Mouse (Mus musculus): ENCODE measurements around the gene Tsr3. TPM values are rescaled to one million over a fixed set of nuclear protein-coding genes. Genes with fewer than 3 reads are reported as not detected.
A peak's percentile ranks its signal among the peaks of the same experiment; 100 is the strongest.

Gene Tsr3
- 60.3 and 64.9 TPM in 2 replicates for polyA plus RNA-seq (2014; fragmentation: Nextera tagmentation; extraction: Ambion mirVana)

DNA sequence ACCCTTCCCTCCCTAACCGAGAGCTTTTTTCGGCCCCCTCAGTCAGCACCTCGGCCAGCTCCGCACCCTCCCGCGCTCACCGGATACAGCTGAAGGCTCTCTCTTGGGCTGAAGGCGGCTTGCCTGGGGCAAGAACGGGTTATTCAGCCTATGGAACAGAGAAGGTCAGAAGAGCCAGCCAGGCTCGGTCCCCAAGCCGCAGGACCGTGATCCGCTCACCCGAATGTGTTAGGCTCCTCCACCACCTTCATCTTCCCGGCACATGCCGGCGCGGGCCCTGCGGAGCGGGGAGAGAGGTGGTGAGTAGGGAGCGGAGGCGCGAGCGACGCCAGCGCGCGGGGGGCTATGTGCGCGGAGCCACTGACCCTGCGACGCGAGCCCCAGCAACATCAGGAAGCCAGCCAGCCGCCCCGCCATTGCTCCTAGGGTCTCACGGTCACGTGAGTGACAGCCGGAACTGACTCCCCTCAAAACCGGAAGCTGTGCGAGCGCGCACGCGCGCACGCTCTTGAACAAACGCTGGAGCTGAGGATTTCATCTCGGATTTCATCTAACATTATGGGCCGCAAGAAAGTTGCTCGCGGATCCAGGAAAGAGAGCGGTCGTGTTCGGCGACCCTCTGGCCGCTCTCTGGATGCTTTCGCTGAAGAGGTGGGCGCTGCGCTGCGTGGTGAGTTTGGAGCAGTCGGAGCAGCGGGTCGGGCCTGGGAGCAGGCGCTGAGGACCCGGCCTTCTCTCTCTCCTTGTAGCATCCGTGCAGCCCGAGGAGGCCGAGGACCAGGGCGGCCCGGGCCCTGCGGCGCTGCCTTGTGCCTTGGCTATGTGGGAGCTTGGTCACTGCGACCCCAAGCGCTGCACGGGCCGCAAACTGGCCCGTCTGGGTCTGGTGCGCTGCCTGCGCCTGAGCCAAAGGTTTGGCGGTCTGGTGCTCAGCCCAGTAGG lies at the start of gene Tsr3, which contains the start of gene Gnptg:
Tsr3 (plus strand) TSS at position 476 of the 942 bp plus-strand sequence.
Gnptg (minus strand) TSS at position 430 of the 942 bp plus-strand sequence.
- peak; percentile 82 for ATAC-seq (ENCODE audit: low FRiP score)
- Histone ChIP-seq H3K27me3 (ENCODE audit: control insufficient read depth, insufficient read depth, low read length) (no peaks in the 10 kb centered on the region), H3K9ac (ENCODE audit: low read depth, low read length) (peak within 1 kb of the TSS; percentile 99), H3K4me3 (ENCODE audit: low read depth, low read length) (peak within 1 kb of the TSS; percentile 100), H3K36me3 (ENCODE audit: control insufficient read depth, insufficient read depth, low read length) (peaks cover 8% of the 10 kb centered on the region), H3K9me3 (ENCODE audit: control insufficient read depth, low read length) (no peaks in the 10 kb centered on the region), H3K4me1 (replicated peaks; ENCODE audit: control insufficient read depth, insufficient read depth, low read length) (peaks cover 7% of the 10 kb centered on the region), H3K27ac (ENCODE audit: low read depth, low read length) (peak within 1 kb of the TSS; percentile 70), H3K4me2 (replicated peaks; ENCODE audit: low read depth, low read length) (peak within 1 kb of the TSS; percentile 92)
- peak; percentile 96 for DNase-seq (ENCODE audit: low spot score)
- under 1% methylated on average over 79 of the region's 80 CpGs for WGBS

DNA sequence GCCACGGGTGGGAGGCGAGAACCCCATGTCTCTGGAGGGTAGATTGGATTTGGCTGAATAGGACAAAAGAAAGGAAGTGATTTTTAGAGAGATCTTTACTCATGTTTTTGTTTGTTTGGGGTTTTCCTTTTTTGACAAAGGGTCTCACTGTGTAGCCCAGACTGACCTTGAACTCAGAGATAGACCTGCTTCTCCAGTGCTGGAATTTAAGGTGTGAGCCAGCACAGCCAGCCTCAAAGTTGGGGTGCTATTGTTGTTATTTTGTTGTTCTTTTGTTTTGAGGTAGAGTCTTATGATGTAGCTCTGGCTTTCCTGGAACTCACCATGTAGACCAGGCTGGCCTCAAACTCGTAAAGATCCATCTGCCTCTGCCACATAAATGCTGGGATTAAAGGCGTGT lies 37.6 kb upstream of the Tsr3 start:
- Histone ChIP-seq H3K36me3 (ENCODE audit: control insufficient read depth, insufficient read depth, low read length) (0 out of 2 replicates have a peak, but pooled peaks cover 2% of the 10 kb centered on the region), H3K4me2 (replicated peaks; ENCODE audit: low read depth, low read length) (no peak overlapping the region), H3K9ac (ENCODE audit: low read depth, low read length) (no peak overlapping the region), H3K27me3 (ENCODE audit: control insufficient read depth, insufficient read depth, low read length) (no peaks in the 10 kb centered on the region), H3K4me1 (replicated peaks; ENCODE audit: control insufficient read depth, insufficient read depth, low read length) (no peaks in the 10 kb centered on the region), H3K4me3 (ENCODE audit: low read depth, low read length) (no peak overlapping the region), H3K27ac (ENCODE audit: low read depth, low read length) (no peak overlapping the region), H3K9me3 (ENCODE audit: control insufficient read depth, low read length) (no peaks in the 10 kb centered on the region)
- 91% methylated on average over 4 of the region's 4 CpGs for WGBS
- no peak for DNase-seq (ENCODE audit: low spot score)
- no peak for ATAC-seq (ENCODE audit: low FRiP score)

DNA sequence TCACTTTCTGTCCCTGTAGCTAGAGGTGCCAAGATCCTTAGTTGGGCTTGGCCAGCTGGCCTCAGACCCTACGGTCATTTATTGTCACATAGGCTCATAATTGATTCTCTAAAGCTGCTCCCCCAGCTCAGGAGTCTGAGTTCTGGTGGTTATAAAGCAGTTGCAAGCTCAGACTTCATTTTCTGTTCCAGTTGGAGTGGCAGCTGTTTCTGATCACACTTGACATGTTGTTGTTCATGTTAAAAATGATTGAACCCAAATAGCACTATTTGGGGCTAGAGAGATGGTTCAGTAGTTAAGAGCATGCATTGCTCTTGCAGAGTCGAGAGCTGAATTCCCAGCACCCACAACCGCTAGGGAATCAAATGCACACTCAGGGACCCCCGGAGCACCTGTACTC lies 30.0 kb upstream of the Tsr3 start:
- no peak for ATAC-seq (ENCODE audit: low FRiP score)
- Histone ChIP-seq H3K4me3 (ENCODE audit: low read depth, low read length) (no peak overlapping the region), H3K4me2 (replicated peaks; ENCODE audit: low read depth, low read length) (no peak overlapping the region), H3K9me3 (ENCODE audit: control insufficient read depth, low read length) (no peaks in the 10 kb centered on the region), H3K36me3 (ENCODE audit: control insufficient read depth, insufficient read depth, low read length) (0 out of 2 replicates have a peak, but pooled peaks cover 2% of the 10 kb centered on the region), H3K4me1 (replicated peaks; ENCODE audit: control insufficient read depth, insufficient read depth, low read length) (no peaks in the 10 kb centered on the region), H3K9ac (ENCODE audit: low read depth, low read length) (no peak overlapping the region), H3K27me3 (ENCODE audit: control insufficient read depth, insufficient read depth, low read length) (no peaks in the 10 kb centered on the region), H3K27ac (ENCODE audit: low read depth, low read length) (no peak overlapping the region)
- DNase-seq (ENCODE audit: low spot score) = no peak
- WGBS = 93% methylated on average over 4 of the region's 4 CpGs

DNA sequence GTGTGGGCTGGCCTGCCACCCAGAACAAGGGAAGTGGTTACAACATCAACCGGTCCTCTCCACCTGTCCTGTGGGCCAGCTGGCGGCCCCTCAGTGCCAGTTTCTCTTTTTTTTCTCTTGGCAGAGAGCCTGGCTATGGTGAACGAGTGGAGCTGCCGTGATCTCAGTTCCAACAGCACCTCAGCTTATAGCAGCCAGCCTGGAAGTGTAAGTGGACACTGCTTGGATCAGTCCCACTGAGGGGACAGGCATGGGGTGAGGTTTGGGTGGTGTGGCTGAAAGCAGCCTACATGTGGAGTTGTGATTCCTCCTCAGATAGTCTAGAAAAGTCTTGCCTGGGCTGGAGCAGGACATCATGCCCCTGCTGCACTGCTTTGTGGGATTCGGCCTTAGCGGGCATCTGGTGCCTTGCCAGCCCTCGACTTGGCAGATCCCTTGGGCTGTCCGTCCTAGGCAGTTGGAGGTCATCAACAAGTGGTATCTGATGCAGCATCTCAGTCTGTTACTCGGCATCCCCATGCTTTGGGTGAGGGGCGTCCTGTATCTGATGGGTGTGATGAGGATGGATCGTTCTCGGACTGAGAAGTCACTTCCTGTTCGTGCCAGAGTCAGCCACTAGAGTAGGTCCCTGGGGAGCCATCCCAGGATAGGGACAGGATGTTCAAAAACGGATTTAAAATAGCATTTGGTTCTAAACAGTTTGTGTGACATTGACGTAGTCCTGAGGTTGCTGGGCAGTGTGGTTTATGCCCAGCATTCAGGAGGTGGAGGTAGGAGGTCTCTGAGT lies 29.1 kb upstream of the Tsr3 start:
- Histone ChIP-seq H3K4me2 (replicated peaks; ENCODE audit: low read depth, low read length) (no peak overlapping the region), H3K9me3 (ENCODE audit: control insufficient read depth, low read length) (no peaks in the 10 kb centered on the region), H3K9ac (ENCODE audit: low read depth, low read length) (no peak overlapping the region), H3K27ac (ENCODE audit: low read depth, low read length) (no peak overlapping the region), H3K4me1 (replicated peaks; ENCODE audit: control insufficient read depth, insufficient read depth, low read length) (no peaks in the 10 kb centered on the region), H3K27me3 (ENCODE audit: control insufficient read depth, insufficient read depth, low read length) (no peaks in the 10 kb centered on the region), H3K36me3 (ENCODE audit: control insufficient read depth, insufficient read depth, low read length) (0 out of 2 replicates have a peak, but pooled peaks cover 2% of the 10 kb centered on the region), H3K4me3 (ENCODE audit: low read depth, low read length) (no peak overlapping the region)
- WGBS = 90% methylated on average over 15 of the region's 15 CpGs
- DNase-seq (ENCODE audit: low spot score) (no peak), ATAC-seq (ENCODE audit: low FRiP score) (no peak)

DNA sequence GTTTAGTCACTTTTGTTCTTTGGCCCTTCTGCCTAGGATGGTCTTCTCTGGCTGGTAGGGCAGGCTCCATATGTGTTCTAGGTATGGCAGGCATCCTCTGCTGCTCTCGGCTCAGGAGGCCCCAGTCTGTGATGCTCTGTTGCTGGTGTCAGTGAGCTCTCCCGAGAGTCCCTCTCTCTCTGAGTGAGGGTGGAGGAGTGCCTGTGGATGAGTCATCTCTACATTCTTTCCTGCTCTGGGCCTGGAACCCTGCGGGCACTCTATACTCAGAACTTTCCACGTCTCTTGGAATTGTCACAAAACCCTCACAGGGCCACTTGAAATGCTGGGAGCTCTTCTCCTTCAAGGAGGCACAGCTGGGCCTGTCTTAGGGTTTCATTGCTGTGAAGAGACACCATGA lies 28.3 kb upstream of the Tsr3 start:
- H3K36me3 ChIP-seq (ENCODE audit: control insufficient read depth, insufficient read depth, low read length) = 0 out of 2 replicates have a peak, but pooled peaks cover 2% of the 10 kb centered on the region
- no peak overlapping the region for H3K4me2 ChIP-seq (replicated peaks; ENCODE audit: low read depth, low read length)
- ATAC-seq (ENCODE audit: low FRiP score) (no peak), DNase-seq (ENCODE audit: low spot score) (no peak)
- H3K9me3 ChIP-seq (ENCODE audit: control insufficient read depth, low read length) = no peaks in the 10 kb centered on the region
- H3K4me3 ChIP-seq (ENCODE audit: low read depth, low read length) = no peak overlapping the region
- H3K27me3 ChIP-seq (ENCODE audit: control insufficient read depth, insufficient read depth, low read length) = no peaks in the 10 kb centered on the region
- 93% methylated on average over 4 of the region's 4 CpGs for WGBS
- H3K4me1 ChIP-seq (replicated peaks; ENCODE audit: control insufficient read depth, insufficient read depth, low read length) = no peaks in the 10 kb centered on the region
- no peak overlapping the region for H3K9ac ChIP-seq (ENCODE audit: low read depth, low read length)
- no peak overlapping the region for H3K27ac ChIP-seq (ENCODE audit: low read depth, low read length)

DNA sequence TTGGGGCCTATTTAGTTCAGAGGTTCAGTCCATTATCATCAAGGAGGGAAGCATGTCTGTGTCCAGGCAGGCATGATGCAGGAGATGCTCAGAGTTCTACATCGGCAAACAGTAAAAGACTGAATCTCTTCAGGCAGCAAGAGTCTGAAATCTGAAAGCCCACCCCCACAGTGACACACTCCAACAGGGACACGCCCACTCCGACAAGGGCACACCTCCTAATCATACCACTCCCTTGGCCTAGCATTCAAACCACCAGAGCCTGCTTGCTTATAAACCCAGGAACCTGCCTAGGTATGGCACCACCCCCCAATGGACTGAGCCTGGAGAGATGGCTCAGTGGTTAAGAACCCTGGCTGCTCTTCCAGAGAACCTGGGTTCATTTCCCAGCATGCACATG lies 24.5 kb upstream of the Tsr3 start:
- Histone ChIP-seq H3K27me3 (ENCODE audit: control insufficient read depth, insufficient read depth, low read length) (no peaks in the 10 kb centered on the region), H3K36me3 (ENCODE audit: control insufficient read depth, insufficient read depth, low read length) (0 out of 2 replicates have a peak, but pooled peaks cover 2% of the 10 kb centered on the region), H3K27ac (ENCODE audit: low read depth, low read length) (no peak overlapping the region), H3K4me3 (ENCODE audit: low read depth, low read length) (no peak overlapping the region), H3K9me3 (ENCODE audit: control insufficient read depth, low read length) (no peaks in the 10 kb centered on the region), H3K4me1 (replicated peaks; ENCODE audit: control insufficient read depth, insufficient read depth, low read length) (no peaks in the 10 kb centered on the region), H3K4me2 (replicated peaks; ENCODE audit: low read depth, low read length) (no peak overlapping the region), H3K9ac (ENCODE audit: low read depth, low read length) (no peak overlapping the region)
- ATAC-seq (ENCODE audit: low FRiP score) (no peak), DNase-seq (ENCODE audit: low spot score) (no peak)
- 89% methylated on average over 3 of the region's 3 CpGs for WGBS

DNA sequence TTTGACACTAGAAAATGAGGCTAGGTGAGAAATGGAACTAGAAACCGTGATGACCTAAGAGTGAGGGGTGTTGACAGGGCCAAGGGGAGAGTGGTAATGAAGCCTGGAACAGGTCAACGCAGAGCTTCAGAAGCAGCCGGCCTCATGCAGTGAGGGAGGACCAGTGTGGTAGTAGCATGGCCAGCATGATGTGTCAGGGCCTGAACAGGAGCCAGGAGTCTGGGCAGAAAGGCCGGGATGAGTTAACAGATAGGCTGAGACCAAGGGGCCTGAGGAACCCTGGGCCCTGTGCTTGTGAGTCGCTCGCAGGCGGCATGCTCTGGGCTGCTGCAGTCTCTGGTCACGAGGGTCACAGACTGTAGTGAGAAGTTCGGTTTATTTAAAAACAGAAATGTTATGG lies 21.0 kb upstream of the Tsr3 start:
- H3K9me3 ChIP-seq (ENCODE audit: control insufficient read depth, low read length) = no peaks in the 10 kb centered on the region
- DNase-seq (ENCODE audit: low spot score) (no peak), ATAC-seq (ENCODE audit: low FRiP score) (no peak)
- H3K27ac ChIP-seq (ENCODE audit: low read depth, low read length) = no peak overlapping the region
- 0 out of 2 replicates have a peak, but pooled peaks cover 2% of the 10 kb centered on the region for H3K36me3 ChIP-seq (ENCODE audit: control insufficient read depth, insufficient read depth, low read length)
- no peaks in the 10 kb centered on the region for H3K4me1 ChIP-seq (replicated peaks; ENCODE audit: control insufficient read depth, insufficient read depth, low read length)
- H3K4me3 ChIP-seq (ENCODE audit: low read depth, low read length) = no peak overlapping the region
- no peaks in the 10 kb centered on the region for H3K27me3 ChIP-seq (ENCODE audit: control insufficient read depth, insufficient read depth, low read length)
- 92% methylated on average over 9 of the region's 9 CpGs for WGBS
- H3K9ac ChIP-seq (ENCODE audit: low read depth, low read length) = no peak overlapping the region
- no peak overlapping the region for H3K4me2 ChIP-seq (replicated peaks; ENCODE audit: low read depth, low read length)

DNA sequence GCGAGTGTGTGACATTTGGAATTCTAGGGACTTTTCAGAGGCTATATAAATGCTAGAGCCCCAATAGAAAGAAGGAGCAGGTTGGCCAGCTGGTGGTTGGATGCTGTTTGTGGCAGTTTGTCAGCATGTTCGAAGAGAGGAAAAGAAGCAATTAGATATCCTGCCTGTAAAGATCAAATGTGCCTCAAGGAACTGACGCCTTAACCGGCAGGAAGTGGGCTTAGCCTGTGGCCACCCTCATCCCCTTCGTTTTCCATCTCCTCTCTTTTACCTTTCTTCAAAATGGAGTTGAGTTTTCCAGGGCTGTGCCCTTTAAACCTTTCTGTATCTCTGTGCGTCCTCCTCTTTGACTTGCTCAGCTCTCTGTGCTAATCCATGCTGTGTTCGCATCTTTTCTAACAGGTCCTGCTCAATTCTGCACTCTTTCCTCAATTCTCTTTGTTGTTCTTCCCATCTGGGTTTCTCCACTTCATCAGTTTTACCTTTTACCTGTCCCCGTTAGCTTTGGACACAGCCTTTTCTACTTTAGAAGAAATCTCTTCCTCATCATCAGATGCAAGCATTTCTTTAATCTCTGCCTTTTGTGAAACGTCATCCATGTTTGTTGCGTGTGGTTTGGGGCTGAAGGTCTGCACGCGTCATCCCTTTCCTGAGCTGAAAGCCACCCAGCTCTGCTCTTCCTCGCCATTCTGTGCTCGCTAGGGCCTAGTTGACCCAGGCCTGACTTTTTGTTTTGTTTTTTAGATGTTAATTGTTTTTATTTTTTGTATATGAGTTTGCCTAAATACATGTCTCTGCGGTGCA lies 20.3 kb upstream of the Tsr3 start:
- Histone ChIP-seq H3K4me3 (ENCODE audit: low read depth, low read length) (no peak overlapping the region), H3K27ac (ENCODE audit: low read depth, low read length) (no peak overlapping the region), H3K4me1 (replicated peaks; ENCODE audit: control insufficient read depth, insufficient read depth, low read length) (no peaks in the 10 kb centered on the region), H3K36me3 (ENCODE audit: control insufficient read depth, insufficient read depth, low read length) (no peaks in the 10 kb centered on the region), H3K27me3 (ENCODE audit: control insufficient read depth, insufficient read depth, low read length) (no peaks in the 10 kb centered on the region), H3K9me3 (ENCODE audit: control insufficient read depth, low read length) (no peaks in the 10 kb centered on the region), H3K4me2 (replicated peaks; ENCODE audit: low read depth, low read length) (no peak overlapping the region), H3K9ac (ENCODE audit: low read depth, low read length) (no peak overlapping the region)
- ATAC-seq (ENCODE audit: low FRiP score) = no peak
- DNase-seq (ENCODE audit: low spot score) = no peak
- WGBS = 91% methylated on average over 15 of the region's 15 CpGs

Measured in hindbrain, embryonic 11.5 days (tissue).